Mouse (Mus musculus): ENCODE data around the gene Ovol2. TPM values are rescaled to one million over a fixed set of nuclear protein-coding genes. Genes with fewer than 3 reads are reported as not detected.

Gene Ovol2
- polyA plus RNA-seq, 1 experiment from 2014 or later: 0.16 TPM

GRCm38 (mm10) chr2:144262837-144263236 lies 69.1 kb downstream of the Ovol2 start:
- no peak overlapping the region for H3K4me2 ChIP-seq (replicated peaks)
- H3K4me3 ChIP-seq: no peak overlapping the region
- no peak overlapping the region for H3K27ac ChIP-seq
- H3K9ac ChIP-seq: no peak overlapping the region
- H3K36me3 ChIP-seq: peaks cover 22% of the 10 kb centered on the region
- WGBS: 90% methylated on average over 2 of the region's 2 CpGs
- H3K9me3 ChIP-seq: no peaks in the 10 kb centered on the region
- H3K27me3 ChIP-seq (replicated peaks): no peaks in the 10 kb centered on the region
- no peak for ATAC-seq (ENCODE audit: low FRiP score, low read depth)
- H3K4me1 ChIP-seq: no peaks in the 10 kb centered on the region; the same call in 1 of the 2 replicates

Other genes with a start within 250 kb of the Ovol2 start
- gene Mgme1, start 61.5 kb downstream of the Ovol2 start, polyA plus RNA-seq (2016; fragmentation: Nextera tagmentation; extraction: Ambion mirVana): 12.9 and 14.6 TPM in 2 replicates
- gene Snx5, start 61.2 kb downstream of the Ovol2 start, polyA plus RNA-seq (2016; fragmentation: Nextera tagmentation; extraction: Ambion mirVana): 87.2 and 88.9 TPM in 2 replicates
- gene Kat14, start 36.8 kb upstream of the Ovol2 start, polyA plus RNA-seq (2016; fragmentation: Nextera tagmentation; extraction: Ambion mirVana): 38.8 and 39.8 TPM in 2 replicates
- gene Pet117, start 36.9 kb upstream of the Ovol2 start, polyA plus RNA-seq (2016; fragmentation: Nextera tagmentation; extraction: Ambion mirVana): 3.3 TPM in 1 of 2 replicates, not detected in the other
- gene Dzank1, start 195.3 kb upstream of the Ovol2 start, polyA plus RNA-seq (2016; fragmentation: Nextera tagmentation; extraction: Ambion mirVana): 5.2 and 7.2 TPM in 2 replicates
- 33.3 and 33.9 TPM in 2 replicates for gene Polr3f, start 195.6 kb upstream of the Ovol2 start, polyA plus RNA-seq (2016; fragmentation: Nextera tagmentation; extraction: Ambion mirVana)
- 53.9 and 58.0 TPM in 2 replicates for gene Rbbp9, start 218.7 kb upstream of the Ovol2 start, polyA plus RNA-seq (2016; fragmentation: Nextera tagmentation; extraction: Ambion mirVana)
- gene Sec23b, start 224.1 kb upstream of the Ovol2 start, polyA plus RNA-seq (2016; fragmentation: Nextera tagmentation; extraction: Ambion mirVana): 96.1 and 97.2 TPM in 2 replicates

Measured in neural tube, embryonic 12.5 days (tissue).